Mouse (Mus musculus) forelimb bud, embryonic 11.5 days (tissue): Measurements from ENCODE around the gene Gm49325.

Experiments
- DNase-seq: peaks from one replicate; pipeline ENCODE4 v3.0.0-alpha.2; 2012; ENCODE audit warnings: low read depth, low spot score

Gm49325 gene

DNA sequence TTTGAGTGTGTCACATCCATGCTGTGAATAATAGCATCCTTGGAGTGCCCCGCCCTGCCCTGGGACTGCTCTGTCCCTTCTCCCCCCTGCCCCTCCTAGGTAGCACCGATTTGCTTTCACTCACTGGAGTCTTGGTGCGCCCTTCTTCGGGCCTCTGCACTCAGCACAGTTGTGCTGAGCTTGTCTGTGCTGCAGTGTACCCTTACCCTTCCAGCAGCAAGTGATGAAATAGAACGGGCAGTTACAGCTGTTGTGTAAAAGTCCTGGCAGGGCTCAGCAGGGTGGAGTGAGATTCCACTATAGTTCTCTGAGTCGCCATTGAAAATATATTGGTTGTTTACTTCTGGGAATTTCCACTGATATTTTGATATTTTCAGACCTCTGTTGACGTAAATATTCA lies 20.0 kb downstream of the Gm49325 start:
- DNase-seq: no peak

DNA sequence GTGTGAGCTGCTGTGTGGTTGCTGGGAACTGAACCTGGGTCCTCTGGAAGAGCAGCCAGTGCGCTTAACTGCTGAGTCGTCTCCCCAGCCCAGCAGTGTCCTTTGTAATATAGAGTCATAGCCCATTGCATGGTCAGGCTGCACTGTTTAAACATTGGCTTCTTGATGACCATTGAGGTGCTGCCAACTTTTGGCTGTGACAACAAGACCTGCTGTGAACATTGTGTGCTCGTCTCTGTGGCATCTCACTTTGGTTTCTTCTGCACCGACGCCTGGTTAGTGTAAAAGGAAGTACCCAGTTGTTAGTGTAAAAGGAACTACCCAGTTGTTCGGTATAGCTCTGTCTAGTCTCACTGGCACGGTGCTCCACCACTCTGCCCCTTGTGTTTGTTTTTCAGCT lies 20.6 kb downstream of the Gm49325 start:
- DNase-seq: no peak

DNA sequence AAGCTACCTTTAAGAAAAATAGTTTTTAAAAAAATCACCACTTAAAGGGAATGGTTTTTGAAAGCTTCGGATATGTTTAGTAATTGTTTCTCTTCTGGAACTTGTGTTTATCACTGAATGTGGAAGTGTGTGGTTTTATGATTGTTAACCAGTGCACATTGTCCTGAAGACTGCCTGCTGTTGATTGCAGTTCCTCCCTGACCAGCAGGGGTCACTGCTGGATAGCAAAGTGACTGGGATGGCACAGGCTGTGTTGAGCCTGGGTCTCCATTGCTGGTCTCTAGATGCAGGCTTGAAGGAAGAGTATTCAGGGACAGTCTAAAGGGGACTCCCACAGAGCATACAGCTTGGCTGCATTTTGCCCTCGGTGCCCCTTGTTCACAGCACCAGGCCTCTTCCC lies 21.5 kb downstream of the Gm49325 start:
- DNase-seq: peak; percentile 84

DNA sequence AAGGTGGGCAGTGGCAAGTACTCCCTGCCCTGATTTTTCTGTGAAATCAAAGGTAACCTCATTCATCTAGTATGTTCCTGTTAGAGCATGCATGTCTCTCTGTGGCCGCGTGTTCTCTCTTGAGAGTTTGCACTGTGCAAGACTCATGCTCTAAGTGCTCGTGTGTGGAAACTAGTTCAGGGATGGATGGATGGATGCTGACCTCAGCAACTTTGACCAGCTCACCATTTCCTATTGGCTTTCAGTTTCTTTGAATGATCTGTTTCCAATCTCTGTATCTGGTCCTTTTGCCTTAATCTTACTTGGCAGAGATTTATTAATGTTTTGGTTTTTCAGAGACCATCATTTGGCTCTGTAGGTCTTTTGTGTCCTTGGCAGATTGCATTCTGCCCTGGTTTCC lies 23.2 kb downstream of the Gm49325 start:
- no peak for DNase-seq

DNA sequence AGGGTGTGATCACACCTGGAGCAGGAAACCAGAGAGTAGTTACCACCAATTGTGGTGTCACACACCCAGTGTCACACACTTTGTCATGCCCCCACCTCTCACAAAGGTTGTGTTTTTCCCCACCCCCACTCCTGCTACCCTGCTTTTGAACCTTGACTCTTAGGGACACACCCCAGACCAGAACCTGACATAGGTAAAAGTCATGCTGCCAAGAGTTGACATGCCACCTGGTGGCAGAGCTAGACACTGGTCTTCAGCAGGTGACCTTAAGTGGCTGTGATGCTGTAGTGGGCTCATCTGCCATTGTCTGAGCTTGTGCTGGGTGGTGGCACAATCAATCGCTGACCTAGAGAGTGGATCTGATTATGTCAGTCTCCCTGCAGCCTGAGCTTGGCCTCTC lies 24.0 kb downstream of the Gm49325 start:
- no peak for DNase-seq

DNA sequence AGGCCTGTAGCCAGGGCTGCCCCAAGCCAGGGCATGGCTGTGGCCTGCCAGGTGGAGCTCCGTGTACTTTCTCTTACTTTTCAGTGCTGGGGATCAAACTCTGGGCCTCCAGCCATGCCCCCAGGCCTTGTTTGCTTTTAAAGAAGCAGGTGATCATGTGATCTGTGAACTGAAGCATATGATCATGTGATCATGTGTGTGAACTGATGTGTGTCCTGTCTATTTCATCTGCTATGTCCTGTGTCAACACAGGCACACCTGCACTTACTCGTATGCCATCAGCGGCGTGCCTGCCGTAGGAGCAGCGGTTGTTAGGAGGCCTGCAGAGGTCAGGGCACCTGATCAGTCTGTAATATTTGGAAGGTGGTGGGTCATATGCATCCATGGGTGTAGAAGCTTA lies 28.0 kb downstream of the Gm49325 start:
- no peak for DNase-seq

DNA sequence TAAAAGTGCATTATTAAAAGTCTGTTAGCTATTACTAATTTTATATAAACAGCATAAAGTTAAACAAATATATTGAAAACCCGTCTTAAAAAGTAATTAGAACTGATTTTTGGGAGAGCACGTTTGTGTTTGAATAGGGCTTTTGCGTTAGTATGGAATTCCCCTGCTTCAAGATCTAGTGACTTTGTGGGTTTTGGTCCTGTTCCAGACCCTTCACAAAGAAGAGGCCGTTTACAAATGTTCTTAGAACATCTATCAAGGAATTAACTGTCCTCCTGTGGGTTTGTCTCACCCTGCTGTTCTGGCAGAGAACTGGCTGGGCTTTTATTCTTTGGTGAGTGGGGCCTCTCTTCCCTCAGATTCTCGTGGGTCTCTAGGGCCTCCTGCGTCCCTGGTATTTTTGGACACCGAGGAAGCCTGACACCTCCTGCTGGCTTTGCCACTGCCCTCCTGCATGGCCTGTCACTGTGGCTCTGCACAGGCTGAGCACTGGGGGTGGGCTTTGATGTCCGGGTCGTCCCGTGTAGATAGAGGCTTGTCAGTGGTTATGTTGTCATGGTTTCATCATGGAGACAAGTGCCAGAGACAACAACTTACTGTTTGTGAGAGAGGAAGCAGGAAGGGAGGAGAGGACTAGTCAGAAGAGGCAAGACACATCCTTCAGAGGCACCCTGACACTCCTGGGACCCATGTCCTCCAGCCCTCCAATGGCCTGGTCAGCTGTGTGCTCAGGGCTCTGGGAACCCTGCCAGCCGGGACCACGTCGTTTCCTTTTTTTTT lies 28.6 kb downstream of the Gm49325 start:
- no peak for DNase-seq

DNA sequence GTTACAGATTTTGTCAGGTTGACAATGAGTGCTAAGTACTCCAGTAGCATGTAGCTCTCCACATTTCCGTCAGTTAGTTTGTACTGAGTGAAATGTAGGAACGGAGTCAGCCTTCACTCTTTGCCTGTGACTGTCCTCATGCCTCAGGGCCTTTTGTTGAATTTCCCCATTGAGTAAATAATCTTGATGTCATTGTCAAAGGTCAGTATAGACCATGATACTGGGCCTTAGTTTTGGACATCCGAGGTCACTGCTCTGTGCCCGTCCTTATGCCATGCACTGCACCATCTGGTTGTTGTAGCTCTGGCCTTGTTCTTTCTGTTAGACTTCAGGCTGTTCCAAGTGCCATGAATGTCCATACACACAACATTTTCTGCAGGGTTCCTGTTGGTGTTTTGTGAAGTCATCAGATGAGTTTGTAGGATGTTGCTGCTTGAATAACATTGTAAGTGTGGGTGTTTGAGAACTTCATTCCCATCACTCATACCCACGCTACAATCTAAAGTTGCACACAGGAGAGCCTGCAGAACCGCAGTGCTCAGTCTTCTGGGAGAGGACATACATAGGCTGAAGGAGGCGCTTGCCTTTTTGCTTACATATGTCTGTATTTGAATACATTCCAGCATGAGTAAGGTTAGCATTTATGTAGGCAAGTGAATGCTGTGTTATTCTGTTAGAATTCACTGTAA lies 30.4 kb downstream of the Gm49325 start:
- DNase-seq: no peak

DNA sequence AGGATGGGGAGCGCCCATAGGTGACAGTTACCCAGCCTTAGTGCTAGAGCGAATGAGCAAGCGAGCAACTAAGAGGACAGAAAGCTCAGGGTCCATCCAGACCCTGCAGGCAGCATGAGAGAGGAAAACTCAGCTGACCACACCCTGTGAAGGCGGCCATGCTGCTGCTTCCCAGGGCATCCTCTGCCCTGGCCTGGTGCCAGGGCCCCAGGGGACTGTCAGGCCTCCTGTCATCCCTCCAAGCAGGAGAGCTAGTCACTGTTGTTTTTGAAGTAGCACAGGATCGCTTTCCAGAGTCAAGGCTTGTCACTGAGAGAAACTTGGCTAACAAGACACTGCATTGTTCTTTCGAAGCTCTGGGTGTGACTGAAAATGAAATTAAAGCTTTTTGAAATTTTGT lies 33.0 kb downstream of the Gm49325 start:
- no peak for DNase-seq

DNA sequence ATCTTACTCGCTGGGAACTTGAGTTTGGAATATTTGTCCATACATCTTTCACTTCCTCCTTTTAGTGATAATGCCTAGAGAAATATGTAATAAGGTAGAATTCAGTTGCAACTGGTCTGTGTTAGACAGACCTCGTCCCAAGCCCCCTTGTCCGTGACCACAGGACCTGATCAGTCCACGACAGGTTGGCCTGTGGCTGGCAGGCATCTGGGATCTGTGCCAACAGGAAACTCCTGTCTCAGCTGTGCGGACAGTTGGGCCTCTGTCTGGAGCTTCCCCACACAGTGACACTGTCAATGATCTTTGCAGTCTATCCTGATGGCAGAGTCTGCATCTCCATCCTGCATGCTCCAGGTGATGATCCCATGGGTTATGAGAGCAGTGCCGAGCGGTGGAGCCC lies 37.2 kb downstream of the Gm49325 start:
- DNase-seq: no peak

DNA sequence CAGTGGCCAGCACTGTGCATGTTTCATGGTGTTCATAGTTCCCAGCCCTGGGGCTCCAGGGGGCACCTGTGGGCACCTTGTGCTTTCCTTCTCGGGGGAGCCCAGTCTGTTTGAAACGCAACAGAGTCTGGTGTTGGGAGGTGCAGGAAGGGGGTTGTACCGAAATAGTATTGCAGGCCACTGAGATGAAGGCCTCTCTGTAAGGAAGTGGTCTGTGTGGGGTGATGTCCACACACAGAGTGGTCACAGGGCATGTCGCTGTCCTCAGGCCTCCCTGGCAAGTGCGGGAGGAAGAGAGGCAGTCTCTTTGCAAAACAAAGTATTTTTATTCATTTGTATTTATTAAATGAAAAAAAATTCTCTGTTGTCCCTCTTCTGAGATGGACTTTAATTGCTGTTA lies 39.6 kb downstream of the Gm49325 start:
- DNase-seq: no peak

DNA sequence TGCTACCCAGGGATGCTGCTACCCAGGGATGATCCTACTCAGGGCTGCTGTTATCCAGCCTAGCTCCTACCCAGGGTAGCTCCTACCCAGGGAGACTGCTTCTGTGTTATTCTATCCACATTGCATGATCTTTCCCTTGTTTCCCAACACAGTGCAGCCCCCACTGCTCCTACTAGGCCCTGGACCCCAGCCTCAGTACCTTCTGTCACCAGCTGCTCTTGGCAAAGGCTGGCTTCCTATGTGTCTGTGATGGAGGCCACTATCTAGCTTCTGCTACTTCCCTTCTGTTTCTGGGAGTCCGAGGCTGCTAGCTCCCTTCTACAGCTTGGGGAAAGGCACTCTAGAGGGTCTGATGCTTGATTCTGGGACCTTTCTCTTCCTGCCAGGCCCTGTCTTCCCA lies 41.5 kb downstream of the Gm49325 start:
- DNase-seq: no peak

DNA sequence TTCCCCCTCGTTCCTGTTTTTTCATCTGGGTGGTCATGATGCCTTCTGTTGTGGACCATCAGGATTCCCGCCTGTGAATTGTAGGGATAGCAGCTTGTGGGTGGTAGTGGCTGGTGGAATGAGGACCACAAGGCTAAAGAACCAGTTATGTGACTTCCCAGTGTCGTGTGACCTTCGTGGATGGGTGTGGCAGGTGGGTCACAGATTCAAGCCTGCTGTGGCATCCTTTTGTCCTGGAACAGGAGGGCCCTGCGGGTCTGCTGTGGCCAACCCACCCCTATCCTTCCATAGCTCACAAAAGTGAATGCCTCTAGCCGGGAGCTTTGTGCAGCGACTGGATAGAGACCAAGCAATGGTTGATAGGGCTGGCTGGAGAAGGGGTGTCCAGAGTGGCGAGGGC lies 41.9 kb downstream of the Gm49325 start:
- no peak for DNase-seq

DNA sequence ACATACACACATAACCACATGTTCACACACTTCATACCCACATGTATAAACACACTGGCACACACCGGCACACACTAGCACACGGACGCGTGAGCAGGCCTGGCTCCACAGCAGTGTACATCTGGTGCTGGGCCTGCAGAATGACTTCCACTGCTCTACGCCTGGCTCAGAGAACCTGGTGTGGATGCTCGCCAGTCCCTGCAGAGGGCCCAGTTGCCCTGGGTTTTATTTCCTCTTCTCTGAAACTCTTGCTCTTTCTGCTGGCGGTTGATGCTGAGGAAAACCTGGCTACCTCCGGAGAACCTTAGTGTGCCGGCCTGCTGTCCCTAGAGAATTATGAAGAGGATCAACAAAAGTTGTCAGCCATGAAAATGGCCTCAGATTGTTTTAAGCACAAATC lies 46.0 kb downstream of the Gm49325 start:
- no peak for DNase-seq

DNA sequence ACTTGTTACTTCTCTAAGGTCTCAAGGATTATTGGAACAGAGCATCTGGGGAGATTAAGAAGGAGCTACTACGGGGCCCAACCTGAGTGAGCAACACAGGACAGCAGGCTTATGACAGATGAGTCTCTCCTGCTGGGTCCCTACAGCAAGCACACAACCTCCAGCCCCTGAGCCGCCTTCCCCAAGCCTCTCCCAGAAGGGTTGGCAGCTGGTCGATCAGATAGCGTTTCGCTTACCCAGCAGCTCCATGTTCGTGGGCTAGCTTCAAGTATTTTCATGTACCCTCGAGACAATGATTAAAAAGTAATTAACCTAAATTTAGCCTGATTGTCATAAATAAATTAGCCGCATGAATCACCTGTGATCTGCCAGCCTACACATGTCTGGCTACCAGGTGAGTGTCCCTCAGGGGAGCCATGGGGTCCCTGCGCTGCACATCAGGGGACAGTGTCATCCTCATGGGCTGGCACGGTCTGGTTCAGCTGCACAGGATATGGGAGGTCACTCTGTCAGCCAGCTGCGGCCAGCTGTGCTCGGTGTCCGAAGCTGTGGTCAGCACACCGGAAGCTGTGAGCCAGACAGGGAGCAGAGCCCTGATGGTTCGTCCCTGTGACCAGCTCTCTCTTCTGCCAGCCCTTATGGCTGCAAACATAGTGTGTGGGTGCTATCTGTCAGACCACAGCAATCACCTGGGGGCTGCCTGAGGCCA lies 52.4 kb downstream of the Gm49325 start:
- DNase-seq: no peak

DNA sequence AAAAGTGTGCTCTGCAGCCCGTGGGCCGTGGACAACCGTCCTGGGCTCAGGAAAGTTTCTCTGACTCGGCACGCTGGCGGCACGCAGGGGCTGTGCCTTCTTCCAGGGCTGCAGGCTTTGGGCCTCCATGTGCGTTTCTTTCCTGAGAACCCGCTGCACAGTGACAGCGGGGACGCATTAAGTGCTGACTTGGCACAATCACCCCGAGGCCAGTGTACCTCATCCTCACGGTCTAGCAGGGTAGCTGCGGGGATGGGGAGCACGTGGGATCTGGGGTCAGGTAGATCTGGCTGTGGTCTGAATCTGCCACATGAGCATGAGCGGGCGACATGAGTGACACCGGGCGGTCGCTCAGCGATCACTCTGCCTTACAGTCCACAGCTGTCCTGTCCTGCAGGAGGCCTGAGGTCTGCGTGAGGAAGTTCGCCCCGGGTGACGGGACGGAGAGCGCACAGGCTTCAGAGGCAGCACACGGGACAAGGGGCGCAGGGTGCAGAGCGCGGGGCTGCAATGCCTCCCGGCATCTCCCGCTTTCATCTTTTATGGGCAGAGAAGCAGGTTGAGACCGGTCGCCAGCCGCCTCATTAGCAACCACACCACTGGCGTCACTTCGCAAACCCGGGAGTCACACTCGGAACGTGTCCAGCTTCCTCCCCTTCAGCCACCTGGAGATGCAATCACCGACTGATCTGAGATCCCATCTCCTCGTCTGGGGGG lies 58.1 kb downstream of the Gm49325 start:
- DNase-seq: peak; percentile 57

DNA sequence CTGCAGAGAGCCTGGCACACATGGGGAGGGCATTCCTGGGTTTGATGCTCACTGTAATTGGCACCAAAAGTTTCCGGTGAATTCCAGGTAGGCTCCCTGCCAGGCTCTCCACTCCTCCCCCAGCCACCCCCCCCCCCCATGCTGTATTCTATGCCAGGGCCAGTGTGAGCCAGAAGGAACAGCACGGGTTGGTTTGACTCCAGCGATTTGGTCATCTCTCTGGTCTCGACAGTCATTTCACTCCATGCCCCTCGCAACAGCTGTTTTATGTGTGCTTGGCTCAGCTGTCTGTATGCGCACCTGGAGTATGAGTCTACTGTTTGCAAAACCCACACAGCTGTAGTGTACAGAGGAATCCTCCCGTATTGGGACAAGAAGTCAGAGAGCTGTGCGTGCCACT lies 60.3 kb downstream of the Gm49325 start:
- DNase-seq: no peak

DNA sequence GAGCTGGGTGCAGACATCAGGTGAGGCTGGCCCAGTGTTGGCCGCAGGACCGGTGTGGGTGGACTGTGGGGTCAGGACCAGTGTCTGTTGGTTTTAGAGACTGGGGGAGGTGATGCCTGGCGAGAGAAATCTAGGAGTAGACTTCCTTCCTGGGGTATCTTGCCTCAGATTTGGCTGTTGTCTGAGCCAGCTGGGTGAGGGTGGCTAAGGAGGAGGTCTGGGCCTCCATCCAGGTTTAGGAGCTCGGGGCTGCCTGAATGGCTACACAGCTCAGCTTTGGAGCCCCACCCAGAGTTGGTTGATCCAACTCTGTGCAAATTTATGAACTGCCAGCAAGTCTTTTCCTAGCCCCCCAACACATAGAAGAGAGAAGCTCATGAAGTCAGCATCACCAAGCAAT lies 61.4 kb downstream of the Gm49325 start:
- no peak for DNase-seq

DNA sequence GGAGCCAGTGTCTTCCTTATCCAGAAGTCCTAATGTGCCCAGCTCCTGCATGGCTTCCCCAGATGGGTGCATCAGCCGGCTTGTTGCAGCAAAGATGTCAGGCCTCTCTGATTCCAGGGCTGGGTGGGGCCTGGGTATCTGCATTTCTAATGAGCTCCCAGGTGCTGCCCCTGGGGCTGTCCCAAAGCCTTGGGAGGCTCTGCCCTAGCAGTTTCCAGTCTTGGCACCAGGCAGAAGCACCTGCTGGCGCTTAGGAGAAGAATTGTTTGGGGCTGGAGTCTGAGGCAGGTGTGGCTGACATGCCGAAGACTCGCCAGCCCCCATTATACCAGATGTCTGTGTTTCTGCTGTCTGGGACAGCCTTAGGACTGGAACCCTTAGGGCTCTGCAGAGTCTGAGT lies 64.7 kb downstream of the Gm49325 start:
- DNase-seq: no peak

DNA sequence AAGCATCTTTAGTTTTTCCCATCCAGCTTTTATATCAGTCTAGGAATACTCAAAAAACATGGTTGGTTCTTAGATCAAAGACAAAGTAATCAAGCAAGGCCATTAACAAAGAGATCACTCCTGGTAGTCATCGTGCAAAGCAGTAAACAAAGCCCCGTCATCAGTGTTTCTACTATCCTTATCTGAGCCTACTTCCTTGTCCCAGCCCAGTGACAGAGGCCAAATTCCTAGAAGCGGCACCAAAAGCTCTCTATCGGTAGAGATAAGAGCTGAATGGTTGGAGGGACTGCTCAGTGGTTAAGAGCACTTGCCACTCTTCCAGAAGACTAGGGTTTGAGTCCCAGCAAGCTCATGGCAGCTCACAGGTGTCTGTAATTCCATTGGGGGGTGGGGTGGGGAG lies 65.5 kb downstream of the Gm49325 start:
- DNase-seq: no peak

DNA sequence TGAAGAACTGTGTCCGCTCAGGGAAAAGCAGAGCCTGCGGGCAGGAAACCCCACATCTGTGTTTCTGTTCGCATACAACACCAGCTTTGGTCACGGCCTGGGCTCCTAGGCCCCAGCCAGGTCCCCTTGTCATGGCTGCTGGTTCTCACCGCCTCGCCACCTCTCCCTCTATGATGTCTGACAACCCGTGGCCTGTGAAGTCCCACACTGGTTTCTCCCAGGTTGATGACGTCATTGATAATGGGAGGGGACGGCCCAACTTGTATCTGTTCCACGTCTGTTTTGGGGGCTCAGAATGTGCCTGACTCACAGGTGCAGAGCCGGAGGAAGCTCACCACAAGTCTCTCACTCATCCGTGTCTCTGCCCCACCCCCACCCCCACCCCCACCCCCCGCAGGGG lies 67.8 kb downstream of the Gm49325 start:
- DNase-seq: no peak

DNA sequence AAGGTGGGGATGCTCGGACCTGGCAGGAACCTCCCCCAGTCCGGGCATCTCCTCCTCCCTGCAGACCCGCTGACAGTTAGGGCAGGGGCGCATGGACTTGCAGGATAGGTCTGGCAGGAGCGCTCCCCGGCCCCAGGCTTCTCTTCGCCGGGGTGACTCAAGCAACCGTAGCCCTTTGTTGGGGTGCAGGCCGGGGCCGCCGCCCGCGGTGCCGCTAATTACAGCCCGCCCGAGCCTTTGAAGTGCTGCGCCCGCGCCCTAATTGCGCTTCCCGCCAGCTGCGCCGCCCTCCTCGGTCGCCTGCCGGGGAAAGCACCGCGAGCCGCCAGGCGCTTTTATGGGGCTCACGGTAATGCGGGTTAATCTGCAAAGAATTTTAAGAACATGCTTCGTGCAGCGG lies 71.6 kb downstream of the Gm49325 start:
- no peak for DNase-seq
